Mouse (Mus musculus) thymus, adult 2 months (tissue): ENCODE measurements at regions not wholly inside any gene's neighbourhood (a gene's known extent, or its start where the extent isn't known, plus 50 kb on each side); places are given as distances from the start of the nearest gene placed in this dataset.

Experiments
- CTCF ChIP-seq: fragments of 200-500 bp; IDR thresholded peaks from 2 replicates; pipeline ENCODE4 v1.5.1; 2012; ENCODE audit warnings: mild to moderate bottlenecking, control low read depth, low read length, moderate library complexity, borderline replicate concordance; ENCODE audit not compliant: control insufficient read depth, poor library complexity, insufficient read depth; ENCODE audit errors: extremely low read depth
- POLR2A ChIP-seq: fragments of 200-500 bp; IDR thresholded peaks from 2 replicates; pipeline ENCODE4 v1.6.1; 2012; ENCODE audit warnings: mild to moderate bottlenecking, low read length, control low read depth, moderate library complexity; ENCODE audit not compliant: control insufficient read depth, poor library complexity, insufficient read depth; ENCODE audit errors: extremely low read depth

DNA sequence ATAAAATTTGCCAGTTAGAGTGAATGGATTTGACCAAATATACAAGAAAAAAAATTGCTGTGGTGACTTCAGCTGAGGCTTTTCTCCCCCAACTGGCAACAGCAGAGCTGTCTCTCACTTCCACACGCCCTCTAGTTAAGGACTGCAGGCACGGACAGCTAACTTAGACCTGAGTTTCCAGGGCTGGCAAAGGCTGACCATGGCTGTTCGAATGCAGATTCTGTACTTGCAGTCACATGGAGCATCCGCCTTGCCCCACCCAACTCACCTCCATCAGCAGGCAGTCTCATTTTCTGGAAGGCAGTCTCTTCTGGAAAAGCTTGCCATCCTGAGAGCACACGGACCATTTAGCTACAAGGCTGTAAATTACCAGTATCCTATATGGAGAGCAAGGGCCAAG, 325.7 kb downstream of the Lpin1 start:
- no peak for TF ChIP-seq CTCF
- no peak for TF ChIP-seq POLR2A
